Comparison of ENCODE assay signal across 8 mouse cellular contexts in the genomic region with DNA sequence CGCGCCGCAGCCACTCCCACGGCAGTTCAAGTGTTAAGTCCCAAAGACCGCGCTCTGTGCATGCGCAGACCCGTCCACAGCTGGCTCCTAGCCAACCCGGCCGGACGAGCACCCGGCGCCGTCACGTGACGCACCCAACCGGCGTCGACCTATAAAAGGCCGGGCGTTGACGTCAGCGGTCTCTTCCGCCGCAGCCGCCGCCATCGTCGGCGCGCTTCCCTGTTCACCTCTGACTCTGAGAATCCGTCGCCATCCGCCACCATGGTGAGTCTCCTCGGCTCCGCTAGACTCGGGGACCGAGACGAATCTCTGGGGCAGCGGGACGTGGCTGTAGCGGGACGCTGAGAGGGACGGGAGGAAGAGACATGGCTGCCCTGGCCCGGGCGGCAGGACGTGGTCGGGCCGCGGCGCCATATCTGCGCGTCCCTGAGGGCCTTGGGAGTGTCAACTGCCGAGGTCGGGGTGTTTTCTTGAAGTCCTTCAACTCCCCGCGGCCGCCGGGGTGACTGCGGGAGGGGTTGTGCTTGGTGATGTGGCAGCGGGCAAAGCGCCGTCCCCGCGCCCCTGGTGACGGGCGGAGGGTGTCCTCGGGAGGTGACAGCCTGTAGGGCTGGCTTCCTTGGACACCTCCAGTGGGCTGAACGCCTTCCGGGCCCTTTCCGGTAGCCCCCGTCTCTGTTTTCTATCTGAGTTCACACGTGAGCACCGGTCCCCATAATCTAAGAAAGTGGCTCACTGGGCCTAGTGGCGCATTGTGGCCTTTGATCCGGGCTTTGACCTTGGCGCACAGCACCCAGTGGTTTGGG. TPM values are rescaled to one million over a fixed set of nuclear protein-coding genes. Genes with fewer than 3 reads are reported as not detected.
DNase-seq lines count a peak whose midpoint lies in the region; ATAC-seq lines count a peak whose summit lies in the region.

A gene (plus strand): TSS at position 166 of the 806 bp plus-strand sequence.

- intact Hi-C loops in left cerebral cortex, postnatal 25 days (cut with DNase I), result loop anchor here (2.0 kb wide), 1 partner anchor 40 kb away; no protein-coding TSS in a partner anchor

- DNase-seq in adrenal gland, adult 8-10 months, result peak; percentile 97
- DNase-seq in embryo, embryonic 11.5 days (ENCODE audit: low read depth, low spot score), result peak; percentile 96
- peak; percentile 100 for DNase-seq in gastrocnemius, postnatal 4 days (ENCODE audit: low spot score in 2 of 2)
- DNase-seq in left cerebral cortex, postnatal 25 days (ENCODE audit: low spot score in 2 of 2), result peak; percentile 98 to 100
- DNase-seq in mesoderm, embryonic 11.5 days (ENCODE audit: low read depth, low spot score), result peak; percentile 99
- peak; percentile 97 for DNase-seq in right cerebral cortex, postnatal 25 days
- peak; percentile 98 to 99 for DNase-seq in urinary bladder, postnatal 36 days (ENCODE audit: low spot score in 2 of 2)

- peak within 1 kb of the TSS; percentile 92 for H3K4me2 ChIP-seq in intestine, embryonic 16.5 days (ENCODE audit: low read depth, low read length)

- under 1% methylated on average over 77 of the region's 77 CpGs for WGBS in intestine, embryonic 16.5 days

- peak within 1 kb of the TSS; percentile 89 for H3K9ac ChIP-seq in intestine, embryonic 16.5 days (ENCODE audit: low read depth, low read length)

- H3K4me3 ChIP-seq in intestine, embryonic 16.5 days (ENCODE audit: low read length), result peak within 1 kb of the TSS; percentile 70

- no peaks in the 10 kb centered on the region for H3K9me3 ChIP-seq in intestine, embryonic 16.5 days (ENCODE audit: control insufficient read depth, low read length)

- peak within 1 kb of the TSS; percentile 77 for H3K27ac ChIP-seq in intestine, embryonic 16.5 days (ENCODE audit: low read length)

- H3K4me1 ChIP-seq in intestine, embryonic 16.5 days (ENCODE audit: control insufficient read depth, insufficient read depth, low read length), result peaks cover 50% of the 10 kb centered on the region

- peak; percentile 81 for ATAC-seq in intestine, embryonic 16.5 days

- peaks cover 40% of the 10 kb centered on the region for H3K36me3 ChIP-seq in intestine, embryonic 16.5 days (ENCODE audit: control insufficient read depth, insufficient read depth, low read length)

- H3K27me3 ChIP-seq in intestine, embryonic 16.5 days (replicated peaks; ENCODE audit: control insufficient read depth, insufficient read depth, low read length), result no peaks in the 10 kb centered on the region

RNA-seq across cellular contexts. Expression of the gene that starts here (rescaled TPM):
- total RNA-seq in adrenal gland, adult 8-10 months (2022), result 1,000 to 10,000 TPM; 1,447 to 1,655 (median 1,598) TPM
- 1,000 to 10,000 TPM; 1,324 to 1,404 TPM for total RNA-seq in gastrocnemius, postnatal 4 days (2021)
- polyA plus RNA-seq in intestine, embryonic 16.5 days (2015; fragmentation: Nextera tagmentation; extraction: Ambion mirVana), result 526 and 531 TPM in 2 replicates
- total RNA-seq in left cerebral cortex, postnatal 25 days (2021), result 100 to 1,000 TPM; 854 to 872 TPM

Comparison
In these comparisons a context has a peak if more than half of its experiments do, and no peak if none do; other contexts are left out.
1. Peak in every context shown above with its lines: DNase-seq, ATAC-seq, H3K4me3 ChIP-seq and H3K27ac ChIP-seq.